Mouse (Mus musculus) layer of hippocampus, adult 18-20 months (tissue): Measurements from ENCODE around the gene Stk33. TPM values are rescaled to one million over a fixed set of nuclear protein-coding genes. Genes with fewer than 3 reads are reported as not detected.
"Not testable (repeated sequence)": the region's sequence is repeated elsewhere in the genome, so short reads cannot be mapped to it uniquely, and the experiment has no call there.

Source experiments
- DNase-seq, 2 experiments: peaks; one replicate each; pipeline ENCODE4 v3.0.0; 2022; ENCODE audit warnings: low spot score in 2 of 2
- long read RNA-seq: library from polyadenylated mRNA; stranded (forward); transcript quantifications from one replicate; pipeline ENCODE4 v2.0.0, GENCODE M21; 2021
- total RNA-seq, 2 experiments: library from RNA; stranded (reverse); gene quantifications; 2 replicates each; pipeline ENCODE4 v1.2.3; 2021

Stk33 gene
- total RNA-seq: 1 to 10 TPM; 1.5 to 1.9 TPM
- long read RNA-seq: 0 reads

DNA sequence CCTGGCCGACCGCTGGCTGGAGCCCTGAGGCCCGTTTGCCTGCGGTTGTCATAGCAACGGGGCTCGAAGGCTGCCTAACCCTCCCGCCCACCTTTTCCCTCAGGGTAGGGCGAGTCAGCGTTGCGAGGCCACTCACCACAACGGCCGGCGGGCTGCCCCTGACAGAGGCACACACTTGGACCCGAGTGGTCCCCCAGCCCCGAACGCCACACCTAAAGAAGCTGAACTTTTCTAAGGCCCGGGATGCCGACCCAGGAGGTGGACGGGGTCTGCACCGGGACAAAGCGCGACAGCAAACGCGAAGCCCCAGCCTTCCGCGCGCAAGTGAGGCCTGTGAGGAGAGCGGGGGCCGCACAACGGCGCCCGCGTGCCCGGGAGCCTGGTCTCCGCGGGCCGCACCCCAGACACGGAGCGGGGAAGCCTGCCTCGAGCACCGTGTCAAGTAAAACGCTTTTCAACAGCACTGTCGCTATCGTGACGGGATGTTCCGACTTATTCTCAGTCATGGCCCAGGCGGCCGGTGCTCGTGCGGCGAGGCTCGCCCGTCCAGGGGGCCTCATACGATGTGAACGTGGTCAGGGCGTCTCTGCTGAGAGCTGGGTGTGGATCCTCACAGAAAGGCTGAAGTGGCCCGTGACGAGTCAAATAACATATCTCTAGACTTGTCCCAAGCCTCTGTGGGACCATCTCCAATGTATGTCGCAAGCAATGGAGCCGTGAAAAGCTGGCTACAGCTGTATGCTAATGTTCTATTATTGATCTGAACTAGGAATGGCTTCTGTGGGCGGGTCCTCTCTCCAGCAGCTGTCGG is at the start of gene Stk33:
Gene Stk33, minus strand, starts transcription at position 301 of the 811 bp plus-strand sequence.
- peak; percentile 15 to 19 for DNase-seq

DNA sequence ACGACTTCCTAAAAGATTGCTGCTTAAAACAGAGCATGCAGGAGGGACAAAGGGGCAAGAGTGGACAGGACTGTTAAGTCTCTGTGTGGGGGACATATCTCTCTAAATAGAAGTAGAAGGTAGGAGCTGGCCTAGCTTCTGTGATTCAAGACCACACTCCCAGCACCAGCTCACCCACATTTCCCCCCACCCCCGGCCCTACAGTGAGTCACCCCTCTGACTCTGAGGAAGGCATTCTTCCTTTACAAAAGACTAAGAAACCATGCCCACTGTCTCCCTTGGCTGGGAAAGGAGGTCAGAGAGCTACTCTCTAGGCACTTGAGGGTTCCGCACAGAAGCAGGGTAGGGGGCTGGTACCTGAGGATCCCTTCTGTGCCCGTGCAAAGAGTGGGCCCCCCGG is 45.3 kb upstream of the Stk33 start:
- DNase-seq: no peak

DNA sequence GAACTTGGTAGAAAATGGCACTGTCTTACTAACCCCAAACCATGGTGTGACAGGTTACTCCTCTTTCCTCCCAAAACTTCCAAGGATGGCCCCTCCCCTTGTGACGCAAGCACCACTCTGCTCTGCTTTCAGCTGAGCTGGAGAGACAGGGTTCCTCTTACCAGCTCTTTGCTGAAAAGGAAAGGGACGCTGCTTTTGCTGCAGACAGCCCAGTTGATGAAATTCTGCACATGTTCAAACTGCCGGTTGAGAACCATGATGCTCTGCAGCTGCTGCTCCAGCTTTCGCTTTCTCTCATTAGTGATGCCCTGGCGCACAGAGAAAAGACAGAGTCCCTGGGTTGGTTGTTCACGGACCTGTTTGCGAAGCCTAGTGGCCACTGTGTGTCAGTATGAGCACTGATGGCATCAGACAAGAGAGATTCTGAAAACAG is 41.9 kb upstream of the Stk33 start:
- peak in 1 of 2 experiments; percentile 33 for DNase-seq

DNA sequence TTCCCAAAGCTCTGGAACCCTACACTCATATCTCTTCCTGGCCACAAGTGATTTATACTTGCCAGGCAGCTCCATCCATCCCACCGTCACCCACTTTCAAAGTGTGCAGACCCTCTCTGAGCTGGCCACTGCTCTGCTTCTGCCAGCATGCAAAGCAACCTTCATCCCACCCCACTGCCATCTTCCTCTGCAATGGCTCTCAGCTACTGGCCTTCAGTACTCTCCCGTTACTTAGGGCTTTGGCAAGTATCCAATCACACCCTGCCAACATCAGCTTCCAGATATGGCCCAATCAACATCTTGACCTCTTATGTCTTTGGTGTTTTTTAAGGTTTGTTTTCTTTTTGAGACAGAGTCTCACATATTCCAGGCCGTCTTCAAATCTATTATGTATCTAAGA is 39.0 kb upstream of the Stk33 start:
- DNase-seq: no peak

DNA sequence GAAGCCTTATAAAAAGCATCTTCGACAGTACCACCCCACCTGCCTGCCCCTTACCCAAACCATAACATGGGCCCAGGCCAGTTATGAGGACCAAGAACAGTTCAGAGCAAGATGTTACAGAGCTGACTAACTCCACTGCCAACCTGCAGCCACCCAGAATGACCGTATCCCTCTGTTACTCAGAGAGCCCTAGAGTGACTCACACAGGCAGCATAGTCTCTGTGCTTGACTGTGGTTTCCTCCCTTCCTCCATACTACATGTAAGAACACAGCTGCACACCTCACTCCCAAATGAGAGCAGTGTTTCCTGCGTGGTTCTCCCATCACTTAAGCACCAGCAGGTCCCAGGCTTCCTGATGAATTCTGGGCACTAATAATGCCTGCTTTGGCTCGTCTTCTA is 31.8 kb upstream of the Stk33 start:
- no peak for DNase-seq

DNA sequence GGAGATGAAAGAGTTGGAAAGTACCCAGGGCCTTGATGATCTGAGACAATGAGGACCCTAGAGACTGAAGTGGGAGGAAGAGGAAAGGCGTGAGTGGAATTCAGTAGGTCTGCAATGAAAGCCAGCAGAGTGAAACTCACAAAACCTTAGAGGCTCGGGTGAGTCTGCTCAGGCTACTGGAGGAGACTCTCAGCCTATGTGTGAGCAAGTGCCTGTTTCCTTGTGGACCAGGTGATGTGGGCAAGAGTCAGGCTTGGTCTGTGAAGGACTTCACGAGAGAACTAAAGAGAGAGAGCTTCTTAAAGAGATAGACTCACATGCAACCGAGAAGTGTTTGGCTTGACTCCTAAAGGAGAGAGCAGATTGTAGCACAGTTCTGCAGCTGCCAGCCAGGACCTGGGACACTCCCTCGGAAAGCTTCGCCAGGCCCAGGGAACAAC is 29.4 kb upstream of the Stk33 start:
- peak in 1 of 2 experiments; percentile 15 for DNase-seq

DNA sequence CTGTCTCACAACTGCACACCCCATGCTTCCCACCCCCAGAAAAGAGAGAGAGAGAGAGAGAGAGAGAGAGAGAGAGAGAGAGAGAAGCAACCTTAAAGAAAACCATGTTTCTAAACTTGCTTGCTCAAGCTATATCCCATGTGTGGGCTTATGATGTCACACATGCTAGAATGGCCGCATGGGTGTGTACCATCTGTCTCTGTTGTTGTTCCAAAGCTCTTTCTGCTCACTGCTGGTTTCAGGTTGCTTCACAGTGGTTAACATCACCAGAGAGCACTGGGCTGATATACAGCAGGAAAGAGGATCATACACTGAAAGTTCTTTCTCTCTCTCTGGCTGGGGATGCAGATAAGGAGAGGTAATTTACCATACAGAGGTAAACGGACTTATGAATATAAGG is 28.7 kb upstream of the Stk33 start:
- DNase-seq: peak in 1 of 2 experiments; percentile 44

DNA sequence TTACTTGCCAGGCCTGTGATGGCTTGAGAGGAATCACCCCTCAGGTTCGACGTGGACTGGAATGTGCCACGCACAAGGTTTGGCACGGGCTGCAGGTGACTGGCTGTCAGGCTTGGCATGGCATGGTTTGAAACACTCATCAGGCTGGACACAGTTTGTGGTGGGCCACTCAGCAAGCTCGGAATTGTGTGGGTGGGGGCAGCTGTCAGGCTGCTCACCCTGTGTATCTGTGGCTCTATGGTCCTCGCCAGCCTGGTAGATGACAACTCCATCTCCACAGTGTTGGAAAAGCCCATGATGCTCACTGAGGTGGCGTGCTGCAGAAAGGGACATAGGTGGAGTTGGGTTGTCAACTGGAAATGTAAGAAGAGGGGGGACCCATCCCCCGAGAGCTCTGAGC is 21.8 kb upstream of the Stk33 start:
- no peak for DNase-seq

DNA sequence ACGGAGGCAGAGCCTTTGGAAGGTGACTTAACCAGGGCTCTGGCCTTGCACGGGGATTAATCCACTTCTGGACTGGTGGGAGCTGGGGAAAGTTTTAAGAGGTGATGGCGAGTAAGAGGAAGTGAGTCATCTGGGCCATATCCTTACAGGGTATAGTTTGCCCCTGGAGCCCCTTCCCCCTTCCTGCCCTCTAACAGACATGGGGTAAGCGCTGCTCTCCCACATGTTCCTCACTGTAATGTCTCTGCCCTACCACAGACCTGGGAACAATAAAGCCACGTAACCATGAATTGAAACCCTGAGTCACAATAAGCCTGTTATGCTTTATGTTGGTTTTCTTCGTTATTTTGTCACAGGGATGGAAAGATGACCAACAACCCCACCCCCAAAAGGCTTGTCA is 17.7 kb upstream of the Stk33 start:
- no peak for DNase-seq

DNA sequence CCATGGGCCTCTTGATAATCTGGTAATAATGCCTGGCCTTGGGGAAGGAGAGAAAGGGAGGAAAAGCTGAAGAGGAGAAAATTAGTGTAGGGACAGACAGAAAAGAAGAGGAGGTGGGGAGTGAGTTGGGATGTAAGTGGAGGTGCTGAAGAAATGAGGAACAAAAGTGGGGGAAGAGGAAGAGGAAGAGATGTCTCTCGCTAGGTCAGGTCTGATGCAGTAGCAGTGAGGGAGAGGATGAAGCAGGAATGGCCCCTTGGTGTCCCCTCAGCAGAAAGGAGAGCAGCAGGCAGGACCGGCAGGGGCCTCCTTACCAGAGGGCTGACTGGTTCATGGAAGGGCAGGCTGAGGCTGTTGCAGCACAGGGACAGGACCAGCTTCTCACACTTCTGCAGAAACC is 16.9 kb upstream of the Stk33 start:
- DNase-seq: no peak

DNA sequence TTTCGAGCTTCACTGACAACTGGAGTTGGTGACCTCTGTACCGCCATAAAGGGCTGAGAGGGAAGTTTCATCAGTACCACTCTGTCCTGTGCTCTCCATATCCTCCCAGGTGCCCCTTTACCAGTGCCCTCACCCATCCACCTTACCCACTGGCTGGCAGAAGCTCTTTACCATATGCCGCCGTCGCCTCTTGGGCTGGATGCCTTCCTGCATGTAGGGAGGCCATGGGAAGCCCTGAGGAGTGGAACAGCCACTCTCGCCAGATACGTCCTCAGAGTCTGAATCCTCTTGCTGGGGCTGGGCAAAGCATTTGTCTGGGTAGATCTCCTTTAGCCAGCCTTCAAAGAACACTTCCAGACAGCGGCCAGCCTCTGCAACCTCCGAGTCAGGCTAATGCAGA is 16.0 kb upstream of the Stk33 start:
- DNase-seq: no peak

DNA sequence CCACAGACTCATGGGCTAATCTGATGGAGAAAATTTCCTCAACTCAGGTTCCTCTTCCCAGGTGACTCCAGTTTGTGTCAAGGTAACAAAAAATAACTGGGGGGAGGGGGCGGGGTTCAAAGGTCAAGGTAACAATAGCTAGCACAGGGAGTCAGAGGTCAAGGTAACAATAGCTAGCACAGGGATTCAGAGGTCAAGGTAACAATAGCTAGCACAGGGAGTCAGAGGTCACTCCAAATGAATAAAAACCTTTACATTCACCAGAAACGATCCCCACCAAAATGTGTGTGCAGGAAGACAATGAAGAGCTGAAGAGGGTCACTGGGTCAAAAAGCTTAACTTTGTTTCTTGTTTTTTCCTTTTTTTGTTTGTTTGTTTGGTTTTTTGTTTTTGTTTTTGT is 9.2 kb upstream of the Stk33 start:
- no peak for DNase-seq

DNA sequence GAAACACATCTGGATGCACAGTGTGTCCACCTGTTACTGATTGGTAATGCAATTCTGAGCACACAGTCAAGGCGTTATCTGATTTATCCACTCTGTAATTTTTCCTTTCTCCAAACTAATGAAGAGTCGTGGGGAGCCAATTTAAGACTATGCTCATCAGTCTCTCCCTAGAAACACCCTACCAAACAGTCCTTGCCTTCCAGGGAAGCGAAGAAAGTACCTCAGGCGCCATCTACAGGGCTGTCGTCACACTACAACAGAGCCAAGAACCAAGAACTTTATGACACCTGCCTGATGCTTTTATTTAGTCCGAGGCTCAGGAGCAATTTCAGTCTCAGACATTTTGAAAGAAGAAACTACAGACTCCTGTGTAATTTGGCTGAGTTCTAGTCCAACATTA is 6.1 kb upstream of the Stk33 start:
- peak in 1 of 2 experiments; percentile 67 for DNase-seq

DNA sequence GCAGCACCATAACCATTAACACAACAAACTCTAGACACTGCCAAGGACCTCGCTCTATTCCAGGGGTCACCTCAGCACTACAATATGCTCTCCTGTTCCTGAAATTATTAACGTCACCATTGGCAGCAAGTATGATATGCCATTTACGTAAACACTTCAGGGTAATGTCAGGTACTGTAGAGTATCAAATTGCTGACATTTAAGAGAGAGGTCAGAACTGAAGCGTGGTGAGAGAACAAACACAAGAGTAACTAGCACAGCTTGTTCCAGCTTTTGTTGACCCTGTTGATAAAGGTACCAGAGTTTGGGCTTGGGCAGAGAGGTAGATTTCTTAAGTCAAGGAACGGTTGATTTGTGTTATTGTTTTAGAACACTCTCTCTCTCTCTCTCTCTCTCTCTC is 3.9 kb upstream of the Stk33 start:
- no peak for DNase-seq

DNA sequence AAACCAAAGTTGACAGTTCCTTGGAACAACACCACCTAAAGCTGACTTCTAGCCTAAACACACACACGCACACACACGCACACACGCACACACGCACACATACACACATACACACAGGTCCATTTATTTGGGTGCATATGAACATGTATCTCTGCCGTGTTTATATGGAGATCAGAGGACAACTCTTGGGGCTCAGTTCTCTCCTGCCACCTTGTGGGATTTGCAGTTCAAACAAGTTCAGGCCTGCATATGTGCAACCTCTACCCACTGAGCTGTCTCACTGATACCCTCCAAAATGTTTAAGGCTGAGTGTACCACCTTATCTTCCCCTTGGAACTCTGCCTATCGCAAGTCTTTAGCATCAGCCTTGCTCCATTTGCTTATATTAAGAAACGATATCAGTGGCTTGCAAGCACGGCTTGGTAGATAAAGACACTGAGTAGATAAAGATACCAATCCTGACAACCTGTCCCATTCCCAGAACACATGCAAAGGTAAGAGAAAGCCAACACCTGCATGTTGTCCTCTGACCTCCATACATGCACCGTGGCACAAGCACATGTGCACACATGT is 1.9 kb upstream of the Stk33 start:
- no peak for DNase-seq

DNA sequence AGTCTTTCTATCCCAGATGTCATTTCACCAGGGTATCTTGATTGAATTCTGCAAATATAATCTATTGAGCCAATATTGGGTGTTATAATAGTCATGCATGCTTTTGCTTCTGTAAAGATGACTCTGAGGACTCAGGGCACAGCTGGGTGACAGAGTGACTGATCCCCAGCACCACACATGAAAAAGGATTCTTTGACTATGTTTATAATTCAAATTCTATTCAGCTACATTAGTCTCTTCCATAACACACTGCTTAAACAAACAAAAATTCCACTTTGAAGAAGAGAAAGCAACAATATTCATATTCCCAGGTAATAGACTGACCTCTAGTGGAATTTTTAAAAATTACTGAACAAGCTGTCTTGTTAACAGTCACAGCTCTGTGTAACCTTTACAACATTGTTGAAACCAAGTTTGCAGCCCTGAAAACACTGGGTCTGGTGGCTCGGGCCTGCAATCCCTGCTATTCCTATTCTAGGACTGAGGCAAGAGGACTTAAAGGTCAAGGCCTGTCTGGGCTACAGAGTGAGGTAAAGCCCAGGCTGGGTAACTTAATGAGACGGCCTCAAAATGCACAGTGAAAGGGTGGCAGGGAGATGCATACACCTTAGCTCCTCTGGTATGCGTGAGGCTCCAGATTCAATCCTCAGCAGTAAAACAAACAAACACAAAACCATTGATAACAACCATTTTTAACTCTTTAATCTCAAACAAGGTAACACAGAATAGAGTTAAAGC is 14.3 kb downstream of the Stk33 start:
- DNase-seq: peak in 1 of 2 experiments; percentile 39

DNA sequence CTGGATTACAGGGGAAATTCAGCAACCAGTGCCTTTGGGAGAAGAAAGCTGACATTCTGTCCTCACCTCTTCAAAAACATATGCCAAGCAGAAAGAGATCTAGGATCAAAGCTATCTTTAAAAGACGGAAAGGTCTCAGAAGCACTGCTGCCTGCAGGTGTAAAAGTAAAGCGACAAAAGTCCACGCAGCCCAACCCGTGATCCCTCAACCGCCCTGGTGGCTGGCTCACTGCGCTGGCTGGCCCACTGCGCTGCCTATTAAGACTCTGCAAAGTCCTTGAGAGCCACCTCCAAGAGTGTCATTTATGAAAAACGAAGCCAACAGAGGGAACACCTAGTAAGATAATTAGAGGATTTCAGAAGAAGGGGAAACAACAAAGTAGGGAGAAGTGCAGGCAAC is 16.1 kb downstream of the Stk33 start:
- DNase-seq: no peak

DNA sequence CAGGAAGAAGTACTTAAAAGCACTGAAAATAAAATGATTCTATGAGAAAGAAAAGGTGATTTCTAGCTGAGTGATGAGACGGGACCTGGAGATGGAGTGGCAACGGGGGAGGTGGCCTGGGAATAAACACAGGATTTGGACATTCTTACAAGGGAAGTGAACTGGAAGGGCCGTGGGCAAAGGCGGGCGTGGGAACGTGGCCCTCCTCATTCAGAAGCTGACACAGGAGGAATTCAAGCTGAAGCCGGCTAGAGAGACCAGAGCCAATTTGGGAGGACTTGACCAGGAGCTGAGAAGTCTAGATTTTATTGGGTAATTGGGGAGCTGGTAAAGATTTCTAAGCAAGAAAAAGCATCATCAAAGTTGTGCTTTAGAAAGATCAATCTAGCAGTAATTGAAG is 33.4 kb downstream of the Stk33 start:
- DNase-seq: peak in 1 of 2 experiments; percentile 6

DNA sequence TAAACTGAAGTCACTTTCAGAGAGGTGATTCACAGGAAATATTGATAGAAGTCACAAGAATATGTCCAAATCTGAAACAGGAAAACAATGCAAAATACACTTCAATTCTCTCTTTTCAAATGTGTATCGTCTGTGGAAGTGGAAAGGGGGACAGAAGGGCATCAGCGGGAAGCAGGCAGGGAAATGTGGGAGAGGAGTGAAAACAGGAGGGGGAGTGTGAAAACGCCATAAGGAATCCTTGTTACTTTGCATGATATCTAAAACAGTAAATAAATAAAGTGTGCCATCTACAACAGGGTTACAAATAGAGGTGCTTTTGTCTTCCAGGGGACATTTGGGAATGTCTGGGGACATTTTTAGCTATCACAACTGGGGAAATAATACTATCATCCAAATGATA is 39.6 kb downstream of the Stk33 start:
- DNase-seq: peak in 1 of 2 experiments; percentile 40

DNA sequence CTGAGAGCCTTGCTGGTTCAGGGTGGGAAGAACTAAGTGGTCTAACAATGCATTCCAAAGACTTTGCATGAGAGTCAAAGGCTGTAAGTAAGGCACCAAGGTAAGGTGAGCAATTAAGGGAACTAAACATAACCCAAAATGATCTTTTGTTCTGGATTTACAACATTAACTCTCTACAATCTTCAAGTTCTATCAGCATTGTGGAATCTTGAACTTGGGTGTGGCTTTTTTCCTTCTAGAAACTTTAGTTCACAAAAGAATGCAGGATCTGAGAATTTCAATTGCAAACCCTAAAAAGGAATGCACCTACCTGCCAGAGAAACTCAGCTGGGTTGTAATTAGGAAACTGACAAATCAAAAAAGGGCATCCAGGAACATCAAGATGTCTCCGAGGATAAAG is 57.8 kb downstream of the Stk33 start:
- DNase-seq: no peak

DNA sequence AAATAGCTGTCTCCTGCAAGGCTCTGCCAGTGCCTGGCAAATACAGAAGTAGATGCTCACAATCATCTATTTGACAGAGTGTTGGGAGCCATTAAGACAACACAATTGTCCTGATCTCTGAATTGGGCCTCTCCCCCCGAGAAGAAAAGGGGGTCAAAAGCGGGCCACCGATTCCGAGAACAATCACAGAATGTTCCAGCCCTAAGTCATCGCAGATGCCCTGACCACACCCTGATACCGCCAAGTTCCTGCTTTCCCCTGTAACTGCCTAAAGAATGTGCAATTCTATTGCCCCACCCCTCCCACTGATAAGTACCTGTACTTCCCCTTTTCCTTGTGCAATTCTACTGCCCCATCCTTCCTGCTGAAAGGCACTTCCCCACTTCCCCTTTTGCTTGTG is 65.3 kb downstream of the Stk33 start:
- DNase-seq: not testable (repeated sequence)
